Mouse (Mus musculus): ENCODE measurements at regions not wholly inside any gene's neighbourhood (a gene's known extent, or its start where the extent isn't known, plus 50 kb on each side); places are given as distances from the start of the nearest gene placed in this dataset.

DNA sequence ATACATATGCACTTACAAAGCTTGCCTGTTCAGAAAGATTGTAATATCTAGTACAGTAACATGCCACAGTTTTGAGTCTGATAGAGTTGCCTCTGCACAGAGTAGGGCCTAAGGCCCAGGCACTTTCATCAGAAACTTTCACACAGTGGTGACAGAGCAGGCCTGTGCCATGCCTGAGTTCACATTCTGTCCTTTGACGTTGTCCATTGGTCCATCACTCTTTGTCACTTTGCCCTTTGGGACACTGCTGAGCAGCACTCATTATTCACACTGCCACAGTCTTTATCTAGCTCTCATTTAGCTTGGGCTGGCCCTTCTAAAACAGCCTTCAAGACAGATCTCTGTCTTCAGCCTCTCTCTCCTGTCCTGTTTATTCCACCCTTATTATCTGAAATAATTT is 1055.0 kb downstream of the Fam19a2 start:
- no peak for DNase-seq (ENCODE audit: low read depth, low spot score)

DNA sequence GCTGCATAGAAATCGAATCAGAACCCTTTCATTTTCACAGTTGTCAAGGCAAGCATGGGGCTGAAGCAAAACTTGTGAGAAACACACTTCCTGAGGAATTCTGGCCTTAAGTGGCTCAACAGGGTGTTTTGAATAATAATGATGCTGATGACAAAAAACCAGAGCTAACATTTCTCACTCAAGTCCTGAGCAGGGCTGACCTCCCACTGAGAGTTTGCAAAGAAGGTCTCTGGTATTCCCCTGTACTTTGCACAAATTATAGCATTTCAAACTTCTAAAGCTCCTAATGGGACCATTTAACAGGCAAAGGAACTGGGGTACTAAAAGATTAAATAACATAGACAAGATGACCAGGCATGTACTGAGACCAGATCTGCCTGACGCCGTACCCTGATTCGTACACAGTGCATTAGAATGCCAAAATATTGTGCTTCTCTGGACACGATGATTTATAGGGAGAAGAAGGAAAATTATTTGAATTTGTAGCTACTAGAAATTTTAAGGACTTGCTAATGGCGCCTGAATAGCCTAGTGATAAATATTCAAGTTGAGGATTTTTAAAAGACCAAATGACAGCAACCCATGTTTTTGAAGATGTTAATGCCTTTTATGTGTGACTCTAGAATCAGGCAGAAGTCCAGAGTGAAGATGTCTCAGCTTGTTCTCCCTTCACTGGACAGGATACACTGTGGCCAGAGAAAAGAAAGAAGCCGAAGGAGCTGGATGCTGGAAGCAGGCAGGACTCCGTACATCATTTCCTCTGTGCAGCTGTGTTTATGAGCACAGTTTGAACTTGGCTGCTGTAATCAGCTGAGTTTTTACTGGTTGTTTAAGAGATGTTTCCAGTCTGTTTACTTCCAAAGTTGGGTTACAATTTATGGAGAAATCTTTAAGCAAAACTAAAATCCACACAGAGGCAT is 1056.7 kb downstream of the Fam19a2 start:
- DNase-seq (ENCODE audit: low read depth, low spot score): no peak

- no peak for DNase-seq (ENCODE audit: low read depth, low spot score)
Measured at GRCm38 (mm10) chr10:124332491-124332890, 1056.8 kb downstream of the Slc16a7 start.

GRCm38 (mm10) chr10:124338923-124339322 is 1050.3 kb downstream of the Slc16a7 start:
- no peak for DNase-seq (ENCODE audit: low read depth, low spot score)

DNA sequence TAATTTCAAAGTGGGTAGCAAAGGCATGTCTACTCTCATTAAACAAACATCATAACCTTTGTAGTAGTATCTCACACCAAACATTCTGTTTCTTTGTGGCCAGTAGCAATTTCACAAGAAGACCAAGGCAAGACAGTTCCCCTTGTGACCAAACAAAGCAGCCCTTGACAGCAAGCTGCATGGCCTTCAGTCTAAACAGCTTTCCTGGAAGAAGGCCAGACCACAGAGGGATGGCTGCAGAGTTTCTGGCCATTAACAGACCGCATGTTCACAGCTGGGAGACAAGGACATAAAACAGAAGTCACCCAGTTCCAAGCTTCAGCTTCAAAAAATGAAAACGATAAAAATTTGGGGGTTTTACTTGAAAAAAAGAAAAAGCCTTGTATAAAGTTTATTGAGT is 1040.0 kb downstream of the Slc16a7 start:
- peak; percentile 70 for DNase-seq (ENCODE audit: low read depth, low spot score)

GRCm38 (mm10) chr10:124362795-124363194 is 1026.5 kb downstream of the Slc16a7 start:
- no peak for DNase-seq (ENCODE audit: low read depth, low spot score)

DNA sequence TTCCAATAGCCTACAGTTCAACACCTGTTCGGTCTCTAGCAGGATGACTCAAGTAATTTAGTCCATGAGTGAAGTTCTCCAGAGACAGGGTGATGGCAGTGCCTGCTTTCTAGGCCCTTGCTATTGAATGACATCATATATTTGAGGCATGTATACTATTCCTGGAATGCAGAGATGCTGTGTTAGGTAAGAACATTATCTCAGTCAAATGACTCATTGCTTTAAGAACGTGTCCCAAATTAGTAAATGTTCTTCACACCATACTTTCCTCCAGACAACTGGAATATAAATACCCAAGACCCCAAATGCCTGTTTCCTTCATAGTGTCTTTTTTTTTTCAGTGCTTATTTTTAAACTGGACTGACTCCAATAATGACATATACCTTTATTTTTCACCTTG is 1018.3 kb downstream of the Slc16a7 start:
- DNase-seq (ENCODE audit: low read depth, low spot score): no peak

- no peak for DNase-seq (ENCODE audit: low read depth, low spot score)
Measured at GRCm38 (mm10) chr10:124402647-124403046, 986.6 kb downstream of the Slc16a7 start.

- DNase-seq (ENCODE audit: low read depth, low spot score): peak; percentile 3
Measured at GRCm38 (mm10) chr10:124409633-124410032, 979.6 kb downstream of the Slc16a7 start.

DNA sequence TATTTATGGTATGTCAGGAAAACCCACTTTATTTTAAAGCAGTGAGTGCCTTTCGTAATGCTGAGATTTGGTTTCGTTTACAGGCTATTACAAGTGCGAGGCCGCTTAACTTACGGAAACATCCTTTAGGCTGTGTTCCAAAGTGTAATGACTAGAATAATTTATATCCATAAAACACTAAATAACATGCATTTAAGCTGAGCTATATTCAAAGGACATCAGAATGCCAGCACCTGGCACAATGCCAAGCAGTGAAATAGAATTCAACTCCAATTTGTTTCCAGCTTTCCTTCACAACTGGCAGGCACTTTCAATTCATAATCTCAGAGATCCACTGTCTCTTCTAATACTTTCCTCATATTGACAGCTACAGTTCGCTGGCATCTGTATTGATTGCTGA is 972.7 kb downstream of the Slc16a7 start:
- no peak for DNase-seq (ENCODE audit: low read depth, low spot score)

DNA sequence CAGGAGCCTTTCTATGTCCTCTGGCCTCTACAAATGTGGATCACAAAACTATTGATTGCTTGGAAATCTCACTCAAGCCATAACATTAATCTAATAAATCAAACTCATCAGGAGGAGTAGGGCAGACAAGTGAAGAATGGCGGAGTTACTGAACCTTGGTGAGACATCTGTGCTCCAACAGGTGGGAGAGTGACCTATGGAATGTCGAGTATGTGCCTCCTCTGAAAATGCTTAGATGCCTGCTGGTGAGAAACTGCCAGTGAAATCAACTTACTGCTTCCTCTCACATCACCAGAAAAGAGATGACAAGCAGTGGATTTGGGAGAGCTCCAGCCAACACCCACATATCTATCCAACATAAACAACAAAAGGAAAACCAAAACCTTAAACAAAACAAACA is 965.8 kb downstream of the Slc16a7 start:
- DNase-seq (ENCODE audit: low read depth, low spot score): no peak
